Mouse (Mus musculus) ovary, adult 10 weeks (tissue): ENCODE data around the gene Msl1. TPM values are rescaled to one million over a fixed set of nuclear protein-coding genes. Genes with fewer than 3 reads are reported as not detected.

Source experiments
- polyA plus RNA-seq: library from polyadenylated mRNA; stranded (reverse); fragments of 350-450 nt; fragmentation: Illumina TruSeq; extraction: RNeasy Lipid Tissue Mini Kit (QIAGEN cat#74804); gene quantifications from one replicate; pipeline ENCODE4 v1.2.3, GENCODE M21; 2014

The Msl1 gene
- polyA plus RNA-seq, result 113 TPM

GRCm38 (mm10) chr11:98795015-98795713 is at the start of gene Msl1:
Gene Msl1, plus strand, starts transcription at chr11:98795516.

GRCm38 (mm10) chr11:98774582-98775347 is 20.6 kb upstream of the Msl1 start, which contains the start of gene Nr1d1:
Gene Nr1d1, minus strand, starts transcription at chr11:98775333.

DNA sequence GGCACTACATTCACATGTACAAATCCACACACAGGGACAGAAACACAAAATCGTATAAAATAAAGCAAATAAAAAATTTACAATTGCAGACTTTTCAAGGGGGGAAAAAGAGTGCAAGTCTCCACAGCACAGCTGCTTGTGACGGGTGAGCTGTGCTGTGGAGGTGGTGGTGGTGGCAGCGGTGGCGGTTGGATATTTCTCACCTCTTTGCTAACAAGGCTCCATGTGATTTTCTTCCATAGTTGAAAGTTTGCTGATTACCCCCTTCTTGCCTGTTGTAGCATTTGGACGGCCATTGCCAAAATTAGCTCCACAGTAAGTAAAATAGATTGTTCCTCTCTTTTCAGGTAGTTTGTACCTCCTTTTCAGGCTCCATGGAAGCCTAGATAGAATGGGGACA is 9.3 kb downstream of the Msl1 start, which contains the start of gene Casc3:
Gene Casc3 (plus strand): TSS at position 301 of the 400 bp plus-strand sequence.

DNA sequence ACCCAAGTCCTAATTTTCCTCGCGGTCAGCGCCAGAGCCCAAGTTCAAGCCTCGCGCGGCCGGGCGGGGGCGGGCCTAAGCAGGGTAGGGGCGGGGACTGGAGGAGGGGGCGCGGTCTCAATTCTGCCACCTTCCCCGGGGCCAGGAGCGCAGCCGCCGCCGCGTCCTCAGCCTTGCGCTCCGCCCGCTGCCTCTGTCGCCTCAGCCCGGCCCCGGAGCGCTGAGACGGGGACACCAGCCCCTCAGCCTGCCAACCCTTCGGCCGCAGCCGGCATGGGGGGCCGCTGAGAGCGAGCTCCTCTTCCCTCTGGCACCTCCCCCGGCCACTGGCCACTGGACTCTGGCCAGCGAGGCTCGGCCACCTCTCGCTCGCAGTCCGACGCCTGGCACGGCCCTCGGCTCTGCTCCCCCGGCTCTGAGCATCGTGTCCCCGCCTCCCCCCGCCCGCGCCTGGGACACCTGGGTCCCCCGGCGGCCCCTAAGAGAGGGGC is 41.4 kb downstream of the Msl1 start, which contains the start of gene Rapgefl1:
Gene Rapgefl1 (plus strand): TSS at position 135 of the 491 bp plus-strand sequence.

Other genes with a start within 250 kb of the Msl1 start
- gene Ikzf3, start 249.5 kb upstream of the Msl1 start, polyA plus RNA-seq, result 0.31 TPM
- gene Zpbp2, start 244.4 kb upstream of the Msl1 start, polyA plus RNA-seq, result 0.60 TPM
- gene Ormdl3, start 208.1 kb upstream of the Msl1 start, polyA plus RNA-seq, result 6.9 TPM
- gene Lrrc3c, start 197.2 kb upstream of the Msl1 start, polyA plus RNA-seq, result not detected
- gene Gm12355, start 169.9 kb upstream of the Msl1 start, polyA plus RNA-seq, result 0.80 TPM
- gene Gsdma3, start 169.2 kb upstream of the Msl1 start, polyA plus RNA-seq, result not detected
- not detected for gene Gsdma2, start 148.8 kb upstream of the Msl1 start, polyA plus RNA-seq
- not detected for gene Gsdma, start 131.2 kb upstream of the Msl1 start, polyA plus RNA-seq
- gene Psmd3, start 113.0 kb upstream of the Msl1 start, polyA plus RNA-seq, result 14.8 TPM
- gene Csf3, start 94.3 kb upstream of the Msl1 start, polyA plus RNA-seq, result not detected
- 6.5 TPM for gene Med24, start 66.1 kb upstream of the Msl1 start, polyA plus RNA-seq
- 8.4 TPM for gene Thra, start 54.9 kb upstream of the Msl1 start, polyA plus RNA-seq
- 1.6 TPM for gene Nr1d1, start 20.2 kb upstream of the Msl1 start, polyA plus RNA-seq
- gene Casc3, start 9.4 kb downstream of the Msl1 start, polyA plus RNA-seq, result 24.9 TPM
- 0.63 TPM for gene Rapgefl1, start 41.3 kb downstream of the Msl1 start, polyA plus RNA-seq
- gene Wipf2, start 68.1 kb downstream of the Msl1 start, polyA plus RNA-seq, result 12.0 TPM
- 6.8 TPM for gene Cdc6, start 112.3 kb downstream of the Msl1 start, polyA plus RNA-seq
- gene Rara, start 132.3 kb downstream of the Msl1 start, polyA plus RNA-seq, result 2.4 TPM
- not detected for gene Gjd3, start 187.5 kb downstream of the Msl1 start, polyA plus RNA-seq
- gene Top2a, start 228.7 kb downstream of the Msl1 start, polyA plus RNA-seq, result 203 TPM
- 57.2 TPM for gene Igfbp4, start 245.7 kb downstream of the Msl1 start, polyA plus RNA-seq